Mouse (Mus musculus): ENCODE data around the gene Rims1. TPM values are rescaled to one million over a fixed set of nuclear protein-coding genes. Genes with fewer than 3 reads are reported as not detected.

Gene Rims1
- 6.2 and 8.1 TPM in 2 replicates for polyA plus RNA-seq (2015; fragmentation: Nextera tagmentation; extraction: Ambion mirVana)

GRCm38 (mm10) chr1:22805726-22806625, at the start of gene Rims1:
Gene Rims1 (minus strand): TSS chr1:22805994.
- ATAC-seq: peak; percentile 66
- no peak within 1 kb of the TSS for H3K27ac ChIP-seq (ENCODE audit: low read depth, low read length)

GRCm38 (mm10) chr1:22806626-22807096, 867 bp upstream of the Rims1 start:
- TF ChIP-seq CTCF (IDR thresholded peaks at IDR 0.05; ENCODE audit: low read depth): no peak
- Histone ChIP-seq H3K4me1 (replicated peaks; ENCODE audit: control insufficient read depth, insufficient read depth, low read length) (no peaks in the 10 kb centered on the region), H3K4me2 (replicated peaks; ENCODE audit: low read depth) (no peak overlapping the region; the same call in 1 of the 2 replicates), H3K27me3 (replicated peaks; ENCODE audit: control insufficient read depth, insufficient read depth, low read length) (peaks cover 10% of the 10 kb centered on the region; the same call in 1 of the 2 replicates), H3K4me3 (ENCODE audit: low read depth, low read length) (peak overlapping the region; percentile 60; the same call in 1 of the 2 replicates), H3K27ac (ENCODE audit: low read depth, low read length) (no peak overlapping the region), H3K9me3 (ENCODE audit: control insufficient read depth) (no peaks in the 10 kb centered on the region), H3K36me3 (ENCODE audit: control insufficient read depth, insufficient read depth) (no peaks in the 10 kb centered on the region), H3K9ac (ENCODE audit: low read depth, low read length) (no peak overlapping the region)
- WGBS: 27% methylated on average over 8 of the region's 8 CpGs
- ATAC-seq: no peak

More at GRCm38 (mm10) chr1:22805726-22806625, at the start of gene Rims1:
- 2% methylated on average over 59 of the region's 76 CpGs for WGBS
- no peaks in the 10 kb centered on the region for H3K4me1 ChIP-seq (replicated peaks; ENCODE audit: control insufficient read depth, insufficient read depth, low read length)
- H3K4me2 ChIP-seq (replicated peaks; ENCODE audit: low read depth): peak within 1 kb of the TSS; percentile 92
- H3K27me3 ChIP-seq (replicated peaks; ENCODE audit: control insufficient read depth, insufficient read depth, low read length): peaks cover 10% of the 10 kb centered on the region; the same call in 1 of the 2 replicates
- H3K36me3 ChIP-seq (ENCODE audit: control insufficient read depth, insufficient read depth): no peaks in the 10 kb centered on the region
- peak within 1 kb of the TSS; percentile 60 for H3K4me3 ChIP-seq (ENCODE audit: low read depth, low read length)
- H3K9ac ChIP-seq (ENCODE audit: low read depth, low read length): peak within 1 kb of the TSS; percentile 48
- H3K9me3 ChIP-seq (ENCODE audit: control insufficient read depth): no peaks in the 10 kb centered on the region
- no peak for TF ChIP-seq CTCF (IDR thresholded peaks at IDR 0.05; ENCODE audit: low read depth)

GRCm38 (mm10) chr1:22805025-22805725, 619 bp downstream of the Rims1 start:
- H3K4me2 ChIP-seq (replicated peaks; ENCODE audit: low read depth): peak overlapping the region; percentile 92
- TF ChIP-seq CTCF (IDR thresholded peaks at IDR 0.05; ENCODE audit: low read depth): no peak
- H3K27ac ChIP-seq (ENCODE audit: low read depth, low read length): no peak overlapping the region
- H3K9me3 ChIP-seq (ENCODE audit: control insufficient read depth): no peaks in the 10 kb centered on the region
- no peaks in the 10 kb centered on the region for H3K36me3 ChIP-seq (ENCODE audit: control insufficient read depth, insufficient read depth)
- ATAC-seq: peak; percentile 25; the same call in 1 of the 2 replicates
- 8% methylated on average over 15 of the region's 15 CpGs for WGBS
- H3K9ac ChIP-seq (ENCODE audit: low read depth, low read length): peak overlapping the region; percentile 48
- H3K4me3 ChIP-seq (ENCODE audit: low read depth, low read length): peak overlapping the region; percentile 60
- H3K4me1 ChIP-seq (replicated peaks; ENCODE audit: control insufficient read depth, insufficient read depth, low read length): no peaks in the 10 kb centered on the region
- H3K27me3 ChIP-seq (replicated peaks; ENCODE audit: control insufficient read depth, insufficient read depth, low read length): peaks cover 10% of the 10 kb centered on the region; the same call in 1 of the 2 replicates

- H3K4me1 ChIP-seq (replicated peaks; ENCODE audit: control insufficient read depth, insufficient read depth, low read length): no peaks in the 10 kb centered on the region
- no peaks in the 10 kb centered on the region for H3K9me3 ChIP-seq (ENCODE audit: control insufficient read depth)
- WGBS: 79% methylated on average over 4 of the region's 4 CpGs
- ATAC-seq: no peak
- H3K4me3 ChIP-seq (ENCODE audit: low read depth, low read length): no peak overlapping the region
- H3K27me3 ChIP-seq (replicated peaks; ENCODE audit: control insufficient read depth, insufficient read depth, low read length): peaks cover 10% of the 10 kb centered on the region; the same call in 1 of the 2 replicates
- no peak overlapping the region for H3K4me2 ChIP-seq (replicated peaks; ENCODE audit: low read depth)
- TF ChIP-seq CTCF (IDR thresholded peaks at IDR 0.05; ENCODE audit: low read depth): no peak
- no peaks in the 10 kb centered on the region for H3K36me3 ChIP-seq (ENCODE audit: control insufficient read depth, insufficient read depth)
- no peak overlapping the region for H3K9ac ChIP-seq (ENCODE audit: low read depth, low read length)
- H3K27ac ChIP-seq (ENCODE audit: low read depth, low read length): no peak overlapping the region
Observed at GRCm38 (mm10) chr1:22804148-22804885, 1.5 kb downstream of the Rims1 start.

- peaks cover 10% of the 10 kb centered on the region; the same call in 1 of the 2 replicates for H3K27me3 ChIP-seq (replicated peaks; ENCODE audit: control insufficient read depth, insufficient read depth, low read length)
- no peak overlapping the region for H3K9ac ChIP-seq (ENCODE audit: low read depth, low read length)
- TF ChIP-seq CTCF (IDR thresholded peaks at IDR 0.05; ENCODE audit: low read depth): no peak
- WGBS: 81% methylated on average over 2 of the region's 2 CpGs
- no peak overlapping the region for H3K4me2 ChIP-seq (replicated peaks; ENCODE audit: low read depth)
- H3K4me1 ChIP-seq (replicated peaks; ENCODE audit: control insufficient read depth, insufficient read depth, low read length): no peaks in the 10 kb centered on the region
- H3K4me3 ChIP-seq (ENCODE audit: low read depth, low read length): no peak overlapping the region
- H3K27ac ChIP-seq (ENCODE audit: low read depth, low read length): no peak overlapping the region
- H3K36me3 ChIP-seq (ENCODE audit: control insufficient read depth, insufficient read depth): no peaks in the 10 kb centered on the region
- ATAC-seq: no peak
- H3K9me3 ChIP-seq (ENCODE audit: control insufficient read depth): no peaks in the 10 kb centered on the region
Observed at GRCm38 (mm10) chr1:22803471-22803870, 2.3 kb downstream of the Rims1 start.
